Mouse (Mus musculus) myocyte (in vitro differentiated cells): Measurements from ENCODE around the gene Akap13. TPM values are rescaled to one million over a fixed set of nuclear protein-coding genes. Genes with fewer than 3 reads are reported as not detected.

Experiments
- H3K27me3 ChIP-seq: one replicate; pipeline ENCODE4 v1.6.1; 2011; ENCODE audit not compliant: control insufficient read depth, insufficient read depth, insufficient read length
- H3K36me3 ChIP-seq: one replicate; pipeline ENCODE4 v1.6.1; 2011; ENCODE audit not compliant: control insufficient read depth, insufficient read depth
- H3K4me2 ChIP-seq: one replicate; pipeline ENCODE4 v1.6.1; 2011; ENCODE audit warnings: low read depth, control low read depth
- H3K4me3 ChIP-seq: one replicate; pipeline ENCODE4 v1.5.1; 2011; ENCODE audit warnings: mild to moderate bottlenecking, control low read depth, moderate library complexity
- H3K79me2 ChIP-seq: one replicate; pipeline ENCODE4 v1.6.1; 2011; ENCODE audit not compliant: control insufficient read depth, insufficient read depth
- H3ac ChIP-seq: one replicate; pipeline ENCODE4 v1.6.1; 2011; ENCODE audit not compliant: control insufficient read depth, insufficient read length
- CEBPB ChIP-seq: IDR thresholded peaks from 2 replicates; pipeline ENCODE4 v1.6.1; 2011; ENCODE audit warnings: mild to moderate bottlenecking, moderate library complexity; ENCODE audit not compliant: poor library complexity, insufficient read depth, severe bottlenecking
- E2F4 ChIP-seq: IDR thresholded peaks from one replicate; pipeline ENCODE4 v1.6.1; 2011; ENCODE audit warnings: mild to moderate bottlenecking, control low read depth, moderate library complexity; ENCODE audit not compliant: insufficient read depth
- MAX ChIP-seq: IDR thresholded peaks from one replicate; pipeline ENCODE4 v1.6.1; 2011; ENCODE audit warnings: low read depth, mild to moderate bottlenecking, control low read depth
- MYOD1 ChIP-seq, 3 experiments: IDR thresholded peaks; one replicate each; pipeline ENCODE4 v1.6.1; 2011; ENCODE audit warnings: control low read depth in 2 of 3, low read depth in 2 of 3, mild to moderate bottlenecking in 2 of 3, moderate library complexity in 1 of 3; ENCODE audit not compliant: insufficient read length in 2 of 3, control insufficient read depth in 1 of 3
- MYOG ChIP-seq, 3 experiments: IDR thresholded peaks; one replicate each; pipeline ENCODE4 v1.6.1; 2011; ENCODE audit warnings: control low read depth in 2 of 3, low read depth in 2 of 3, mild to moderate bottlenecking in 2 of 3; ENCODE audit not compliant: insufficient read length in 2 of 3, control insufficient read depth in 1 of 3, insufficient read depth in 1 of 3
- POLR2A ChIP-seq: IDR thresholded peaks from one replicate; pipeline ENCODE4 v1.6.1; 2011; ENCODE audit warnings: low read depth, mild to moderate bottlenecking, control low read depth, moderate library complexity; ENCODE audit not compliant: insufficient read length
- POLR2AphosphoS2 ChIP-seq: IDR thresholded peaks from one replicate; pipeline ENCODE4 v1.6.1; 2011; ENCODE audit warnings: low read depth, control low read depth; ENCODE audit not compliant: insufficient read length
- REST ChIP-seq: IDR thresholded peaks from one replicate; pipeline ENCODE4 v1.6.1; 2011; ENCODE audit warnings: mild to moderate bottlenecking, control low read depth, moderate library complexity; ENCODE audit not compliant: insufficient read depth, insufficient read length
- SRF ChIP-seq: IDR thresholded peaks from one replicate; pipeline ENCODE4 v1.6.1; 2011; ENCODE audit warnings: low read depth; ENCODE audit not compliant: control insufficient read depth, insufficient read length
- TCF12 ChIP-seq: IDR thresholded peaks from one replicate; pipeline ENCODE4 v1.6.1; 2011; ENCODE audit warnings: mild to moderate bottlenecking, control low read depth; ENCODE audit not compliant: poor library complexity, insufficient read depth, severe bottlenecking
- TCF3 ChIP-seq: IDR thresholded peaks from one replicate; pipeline ENCODE4 v1.6.1; 2011; ENCODE audit warnings: low read depth, control low read depth; ENCODE audit not compliant: insufficient read length
- USF1 ChIP-seq: IDR thresholded peaks from one replicate; pipeline ENCODE4 v1.6.1; 2011; ENCODE audit warnings: low read depth, mild to moderate bottlenecking, control low read depth, moderate library complexity
- polyA plus RNA-seq: library from polyadenylated mRNA; unstranded; fragments of >200 nt; fragmentation: generic; extraction: Trizol; gene quantifications from one replicate; pipeline ENCODE4 v1.2.1, GENCODE M21; 2012; ENCODE audit warnings: missing spikeins

Akap13 gene
- polyA plus RNA-seq, 1 experiment, result 13.9 TPM

- H3ac ChIP-seq, result no peak overlapping the region
- no peak for TF ChIP-seq TCF12
- TF ChIP-seq CEBPB, result no peak
- H3K79me2 ChIP-seq, result peaks cover 10% of the 10 kb centered on the region
- no peaks in the 10 kb centered on the region for H3K27me3 ChIP-seq
- H3K4me3 ChIP-seq, result no peak overlapping the region
- H3K36me3 ChIP-seq, result no peaks in the 10 kb centered on the region
- peak overlapping the region; percentile 84 for H3K4me2 ChIP-seq
Measured at GRCm38 (mm10) chr7:75632941-75633340, 177.6 kb downstream of the Akap13 start.

DNA sequence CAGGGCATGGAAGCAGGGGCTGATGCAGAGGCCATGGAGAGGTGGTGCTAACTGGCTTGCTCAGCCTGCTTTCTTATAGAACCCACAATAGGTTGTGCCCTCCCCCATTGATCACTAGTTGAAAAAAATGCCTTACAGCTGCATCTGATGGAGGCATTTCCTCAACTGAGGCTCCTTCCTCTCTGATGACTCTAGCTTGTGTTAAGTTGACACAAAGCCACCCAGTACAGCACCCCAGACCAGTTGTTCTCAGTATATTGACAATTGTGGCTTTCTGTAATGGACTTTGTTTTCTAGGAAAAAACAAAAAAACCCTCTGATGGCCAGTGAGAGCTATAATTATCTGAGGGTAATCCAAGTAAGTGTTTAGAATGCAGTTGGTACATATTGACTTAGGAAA lies 178.1 kb downstream of the Akap13 start:
- peaks cover 10% of the 10 kb centered on the region for H3K79me2 ChIP-seq
- no peaks in the 10 kb centered on the region for H3K36me3 ChIP-seq
- H3K4me3 ChIP-seq, result no peak overlapping the region
- H3K27me3 ChIP-seq, result no peaks in the 10 kb centered on the region
- peak overlapping the region; percentile 84 for H3K4me2 ChIP-seq
- no peak for TF ChIP-seq REST
- no peak overlapping the region for H3ac ChIP-seq

DNA sequence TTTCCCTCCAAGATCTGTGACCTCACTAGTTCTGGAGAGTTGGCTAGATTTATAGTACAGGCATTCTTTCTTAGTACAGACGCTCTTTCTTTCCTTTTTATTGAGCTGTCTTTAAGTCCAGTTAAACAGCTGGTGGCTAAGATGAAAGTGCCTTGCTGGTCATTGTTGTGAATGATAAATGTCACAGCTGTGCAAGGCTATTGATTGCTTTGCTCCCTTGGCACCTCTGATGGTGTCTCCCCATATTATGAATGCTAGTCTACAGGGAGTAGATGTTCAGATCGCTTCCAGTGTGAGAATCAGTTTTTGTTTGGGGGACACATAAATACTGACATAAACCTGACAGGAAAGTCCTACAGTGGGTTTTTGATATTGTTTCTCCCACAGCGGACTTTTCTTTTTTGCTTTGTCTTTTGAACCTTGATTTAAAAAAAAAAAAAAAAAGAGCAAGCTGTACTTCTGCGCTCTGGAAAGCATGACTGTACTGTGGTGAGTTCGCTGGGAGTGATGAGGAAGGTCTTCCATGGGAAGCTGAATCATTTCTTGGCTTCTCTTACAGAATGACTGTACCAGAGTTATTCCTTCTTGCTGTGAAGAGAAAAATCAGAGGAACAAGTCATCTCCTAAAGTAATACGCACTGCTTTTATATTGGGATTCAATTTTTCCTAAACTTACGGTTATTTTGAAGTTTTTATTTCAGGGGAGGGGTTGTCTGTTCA lies 178.6 kb downstream of the Akap13 start:
- no peak overlapping the region for H3K4me3 ChIP-seq
- TF ChIP-seq MYOD1 (IDR thresholded peaks at IDR 0.05; ENCODE audit: control insufficient read depth in 1 of 3, insufficient read length in 2 of 3, low read depth in 2 of 3), result peak in 2 of 3 experiments; percentile 24 to 53
- no peak for TF ChIP-seq REST

DNA sequence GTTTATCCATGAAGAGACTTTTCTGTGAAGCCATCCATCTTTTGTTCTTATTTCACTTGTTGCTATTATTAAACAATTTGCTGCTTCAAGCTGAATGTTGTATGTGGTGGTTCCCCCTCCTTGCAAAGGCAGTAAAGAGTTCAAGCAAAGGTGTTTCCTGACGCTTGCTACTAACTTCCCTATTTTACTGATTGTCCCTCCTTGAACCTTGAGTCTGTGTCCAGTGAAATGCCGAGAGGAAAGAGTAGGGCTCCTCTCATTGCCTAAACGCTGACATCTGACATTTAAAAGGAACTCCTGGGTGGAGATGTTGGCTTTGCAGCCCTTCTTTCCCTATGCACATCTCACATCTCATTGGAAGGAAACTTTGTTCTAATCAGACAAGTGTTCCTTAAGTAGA lies 183.4 kb downstream of the Akap13 start:
- H3K27me3 ChIP-seq, result no peaks in the 10 kb centered on the region
- H3K4me3 ChIP-seq, result no peak overlapping the region
- H3K79me2 ChIP-seq, result peaks cover 8% of the 10 kb centered on the region
- H3K4me2 ChIP-seq, result no peak overlapping the region
- TF ChIP-seq CEBPB, result no peak
- TF ChIP-seq USF1, result no peak
- no peak for TF ChIP-seq POLR2A
- TF ChIP-seq SRF, result no peak
- no peak for TF ChIP-seq E2F4
- TF ChIP-seq TCF12, result no peak
- no peak for TF ChIP-seq MYOG (IDR thresholded peaks at IDR 0.05; ENCODE audit: control insufficient read depth in 1 of 3, insufficient read depth in 1 of 3, insufficient read length in 2 of 3, low read depth in 2 of 3)
- no peak for TF ChIP-seq REST
- no peak for TF ChIP-seq POLR2AphosphoS2
- no peaks in the 10 kb centered on the region for H3K36me3 ChIP-seq
- no peak overlapping the region for H3ac ChIP-seq

More for the DNA sequence above, 178.6 kb downstream of the Akap13 start:
- H3K4me2 ChIP-seq, result peak overlapping the region; percentile 84
- H3K36me3 ChIP-seq, result no peaks in the 10 kb centered on the region
- H3ac ChIP-seq, result no peak overlapping the region
- H3K27me3 ChIP-seq, result no peaks in the 10 kb centered on the region
- H3K79me2 ChIP-seq, result peaks cover 8% of the 10 kb centered on the region

GRCm38 (mm10) chr7:75639541-75639940 lies 184.2 kb downstream of the Akap13 start:
- Histone ChIP-seq H3K4me3 (no peak overlapping the region), H3K4me2 (no peak overlapping the region), H3K27me3 (no peaks in the 10 kb centered on the region), H3ac (no peak overlapping the region), H3K79me2 (peaks cover 16% of the 10 kb centered on the region), H3K36me3 (no peaks in the 10 kb centered on the region)
- TF ChIP-seq CEBPB (no peak), TCF3 (no peak), USF1 (no peak), MYOD1 (IDR thresholded peaks at IDR 0.05; ENCODE audit: control insufficient read depth in 1 of 3, insufficient read length in 2 of 3, low read depth in 2 of 3) (no peak), REST (no peak), TCF12 (no peak), POLR2A (no peak)

DNA sequence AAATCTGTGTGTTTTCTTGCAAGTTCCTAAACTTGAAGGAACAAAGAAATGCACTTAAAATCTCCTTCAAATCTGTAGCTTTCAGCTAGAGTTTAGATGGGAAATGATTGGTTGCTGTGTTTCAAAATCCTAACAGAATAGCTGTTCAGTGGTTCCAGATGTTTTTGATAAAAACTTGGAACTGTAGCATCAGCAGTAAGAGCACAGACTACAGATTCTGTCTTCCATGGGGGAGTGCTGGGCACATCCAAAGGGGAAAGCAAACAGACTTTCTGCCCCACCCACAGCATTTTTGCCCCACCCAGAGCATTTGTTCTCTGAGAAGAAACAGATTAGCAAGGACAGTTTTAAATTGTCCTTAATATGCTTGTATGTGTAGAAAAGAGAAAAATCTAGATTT lies 184.7 kb downstream of the Akap13 start:
- Histone ChIP-seq H3K4me3 (no peak overlapping the region), H3K27me3 (no peaks in the 10 kb centered on the region), H3K4me2 (no peak overlapping the region), H3K79me2 (peaks cover 21% of the 10 kb centered on the region), H3K36me3 (no peaks in the 10 kb centered on the region), H3ac (no peak overlapping the region)
- no peak for TF ChIP-seq SRF
- no peak for TF ChIP-seq TCF12
- TF ChIP-seq MYOD1 (IDR thresholded peaks at IDR 0.05; ENCODE audit: control insufficient read depth in 1 of 3, insufficient read length in 2 of 3, low read depth in 2 of 3), result no peak
- no peak for TF ChIP-seq TCF3
- TF ChIP-seq USF1, result no peak
- TF ChIP-seq POLR2AphosphoS2, result no peak
- TF ChIP-seq POLR2A, result no peak
- TF ChIP-seq REST, result no peak
- no peak for TF ChIP-seq MYOG (IDR thresholded peaks at IDR 0.05; ENCODE audit: control insufficient read depth in 1 of 3, insufficient read depth in 1 of 3, insufficient read length in 2 of 3, low read depth in 2 of 3)
- TF ChIP-seq CEBPB, result no peak
- no peak for TF ChIP-seq E2F4
- TF ChIP-seq MAX, result no peak
